Mouse (Mus musculus) spleen, adult 2 months (tissue): ENCODE data around the gene Gc. TPM values are rescaled to one million over a fixed set of nuclear protein-coding genes. Genes with fewer than 3 reads are reported as not detected.

Experiments
- DNase-seq, 2 experiments: peaks; one replicate each; pipeline versions ENCODE4 v3.0.0 to v3.0.0-alpha.2; 2012 to 2021; ENCODE audit warnings: low spot score in 2 of 2, low read depth in 1 of 2
- H3K27ac ChIP-seq: fragments of 200-500 bp; 2 replicates; pipeline ENCODE4 v1.5.1; 2012; ENCODE audit warnings: low read length, inconsistent platforms; ENCODE audit not compliant: insufficient read depth
- H3K27me3 ChIP-seq: fragments of 200-500 bp; 2 replicates; pipeline ENCODE4 v1.6.1; 2012; ENCODE audit warnings: mild to moderate bottlenecking, moderate library complexity, low read length, inconsistent platforms; ENCODE audit not compliant: control insufficient read depth, insufficient read depth
- H3K36me3 ChIP-seq: fragments of 200-500 bp; 2 replicates; pipeline ENCODE4 v1.6.1; 2012; ENCODE audit warnings: mild to moderate bottlenecking, low read length, inconsistent platforms; ENCODE audit not compliant: control insufficient read depth, insufficient read depth
- H3K4me1 ChIP-seq: fragments of 200-500 bp; 2 replicates; pipeline ENCODE4 v1.6.1; 2011; ENCODE audit warnings: inconsistent platforms; ENCODE audit not compliant: control insufficient read depth, insufficient read depth, insufficient read length
- H3K4me3 ChIP-seq: fragments of 200-500 bp; 2 replicates; pipeline ENCODE4 v1.5.1; 2011; ENCODE audit warnings: mild to moderate bottlenecking, inconsistent platforms; ENCODE audit not compliant: insufficient read depth, insufficient read length; ENCODE audit errors: extremely low read depth
- CTCF ChIP-seq: fragments of 200-500 bp; IDR thresholded peaks from 2 replicates; pipeline ENCODE4 v1.5.1; 2011; ENCODE audit warnings: mild to moderate bottlenecking, inconsistent platforms; ENCODE audit not compliant: insufficient read depth, insufficient read length, insufficient replicate concordance; ENCODE audit errors: extremely low read depth
- POLR2A ChIP-seq: fragments of 200-500 bp; IDR thresholded peaks from 2 replicates; pipeline ENCODE4 v1.6.1; 2011; ENCODE audit warnings: low read depth, low read length, inconsistent platforms
- WGBS: fragments of 180-500 bp; shearing (Covaris S2); methylation state at CpG from one replicate; pipeline ENCODE4 v1.1.7; 2018; 5-methylcytosine and 5-hydroxymethylcytosine counted together
- polyA plus RNA-seq: library from polyadenylated mRNA; depleted of rRNA; stranded (reverse); fragments of >200 nt; gene quantifications from 2 replicates; pipeline ENCODE4 v1.2.3, GENCODE M21; 2012

Gc gene
- polyA plus RNA-seq, 1 experiment: 0.11 TPM

DNA sequence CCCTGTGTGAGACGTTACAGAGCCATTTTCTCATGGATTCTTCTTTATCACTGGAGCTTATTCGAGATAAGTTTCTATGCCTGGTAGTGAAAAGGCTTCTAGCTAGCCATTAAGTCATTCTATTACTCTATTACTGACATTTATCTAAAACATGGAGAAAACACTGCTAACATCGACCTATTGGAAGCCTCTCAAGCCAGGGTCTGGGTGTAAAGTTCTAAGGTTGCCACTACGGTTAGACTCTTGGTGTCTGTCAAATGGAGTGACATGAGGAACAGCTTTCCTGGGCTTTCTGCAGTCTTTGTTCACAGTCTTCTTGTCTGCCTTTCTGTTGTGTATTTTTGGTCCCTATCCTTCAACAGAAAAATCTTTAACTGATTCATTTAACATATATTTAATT, 4.1 kb upstream of the Gc start:
- no peaks in the 10 kb centered on the region for H3K4me1 ChIP-seq
- no peak for TF ChIP-seq POLR2A
- no peak for TF ChIP-seq CTCF
- 77% methylated on average over 4 of the region's 4 CpGs for WGBS
- no peaks in the 10 kb centered on the region for H3K27me3 ChIP-seq
- no peak for DNase-seq
- H3K4me3 ChIP-seq: no peak overlapping the region
- no peaks in the 10 kb centered on the region for H3K36me3 ChIP-seq
- H3K27ac ChIP-seq: no peak overlapping the region

GRCm38 (mm10) chr5:89459591-89459990, 1.9 kb upstream of the Gc start:
- Histone ChIP-seq H3K27me3 (no peaks in the 10 kb centered on the region), H3K4me1 (no peaks in the 10 kb centered on the region), H3K27ac (no peak overlapping the region), H3K4me3 (no peak overlapping the region), H3K36me3 (no peaks in the 10 kb centered on the region)
- TF ChIP-seq POLR2A: no peak
- no peak for TF ChIP-seq CTCF
- DNase-seq: no peak

GRCm38 (mm10) chr5:89458987-89459386, 1.3 kb upstream of the Gc start:
- WGBS: 66% methylated on average over 2 of the region's 2 CpGs
- Histone ChIP-seq H3K4me1 (no peaks in the 10 kb centered on the region), H3K27ac (no peak overlapping the region), H3K36me3 (no peaks in the 10 kb centered on the region), H3K27me3 (no peaks in the 10 kb centered on the region), H3K4me3 (no peak overlapping the region)
- TF ChIP-seq CTCF (no peak), POLR2A (no peak)
- no peak for DNase-seq

GRCm38 (mm10) chr5:89455526-89455925, 2.2 kb downstream of the Gc start:
- TF ChIP-seq CTCF (no peak), POLR2A (no peak)
- H3K27ac ChIP-seq: no peak overlapping the region
- DNase-seq: peak in 1 of 2 experiments; percentile 4
- no peaks in the 10 kb centered on the region for H3K4me1 ChIP-seq
- H3K27me3 ChIP-seq: no peaks in the 10 kb centered on the region
- 56% methylated on average over 8 of the region's 8 CpGs for WGBS
- no peak overlapping the region for H3K4me3 ChIP-seq
- H3K36me3 ChIP-seq: no peaks in the 10 kb centered on the region

GRCm38 (mm10) chr5:89450798-89451197, 6.9 kb downstream of the Gc start:
- Histone ChIP-seq H3K36me3 (no peaks in the 10 kb centered on the region), H3K4me3 (no peak overlapping the region), H3K27me3 (no peaks in the 10 kb centered on the region), H3K27ac (no peak overlapping the region), H3K4me1 (no peaks in the 10 kb centered on the region)
- TF ChIP-seq CTCF: no peak
- TF ChIP-seq POLR2A: no peak
- DNase-seq: no peak

- no peak overlapping the region for H3K4me3 ChIP-seq
- no peak overlapping the region for H3K27ac ChIP-seq
- no peak for DNase-seq
- WGBS: 89% methylated on average over 9 of the region's 9 CpGs
- H3K36me3 ChIP-seq: no peaks in the 10 kb centered on the region
- no peaks in the 10 kb centered on the region for H3K27me3 ChIP-seq
- no peaks in the 10 kb centered on the region for H3K4me1 ChIP-seq
- TF ChIP-seq POLR2A: no peak
These were observed 8.4 kb downstream of the Gc start for GRCm38 (mm10) chr5:89449325-89449724.

DNA sequence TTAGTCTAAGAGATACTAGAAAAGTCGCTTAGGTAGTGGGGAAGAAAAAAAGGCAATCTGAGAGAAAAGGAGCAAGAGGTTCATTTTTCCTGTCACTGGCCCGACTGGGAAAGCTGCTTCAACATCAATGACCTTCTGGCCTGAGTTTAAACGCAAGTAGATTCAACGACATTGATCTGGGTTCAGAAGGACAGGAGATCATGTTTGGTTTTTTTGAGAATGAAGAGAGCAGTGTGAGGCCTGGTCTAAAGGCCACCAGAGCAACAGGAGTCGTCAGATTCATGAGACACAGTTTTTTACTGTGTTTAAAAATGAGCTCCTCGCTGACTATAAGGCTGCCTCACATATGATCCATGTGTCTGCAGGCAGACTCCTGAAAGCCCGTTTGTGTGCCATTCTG, 9.7 kb downstream of the Gc start:
- Histone ChIP-seq H3K27ac (no peak overlapping the region), H3K36me3 (no peaks in the 10 kb centered on the region)
- WGBS: 66% methylated on average over 7 of the region's 7 CpGs

More for the DNA sequence above, 9.7 kb downstream of the Gc start:
- Histone ChIP-seq H3K27me3 (no peaks in the 10 kb centered on the region), H3K4me1 (no peaks in the 10 kb centered on the region), H3K4me3 (no peak overlapping the region)
- DNase-seq: no peak
- TF ChIP-seq POLR2A: no peak
- no peak for TF ChIP-seq CTCF
